Mouse (Mus musculus) urinary bladder, postnatal 25 days (tissue): ENCODE data around the gene Cd300a.
"Not testable (repeated sequence)": the region's sequence is repeated elsewhere in the genome, so short reads cannot be mapped to it uniquely, and the experiment has no call there.

Experiments used
- DNase-seq: peaks from one replicate; pipeline ENCODE4 v3.0.0; 2022; ENCODE audit warnings: low spot score

The Cd300a gene

DNA sequence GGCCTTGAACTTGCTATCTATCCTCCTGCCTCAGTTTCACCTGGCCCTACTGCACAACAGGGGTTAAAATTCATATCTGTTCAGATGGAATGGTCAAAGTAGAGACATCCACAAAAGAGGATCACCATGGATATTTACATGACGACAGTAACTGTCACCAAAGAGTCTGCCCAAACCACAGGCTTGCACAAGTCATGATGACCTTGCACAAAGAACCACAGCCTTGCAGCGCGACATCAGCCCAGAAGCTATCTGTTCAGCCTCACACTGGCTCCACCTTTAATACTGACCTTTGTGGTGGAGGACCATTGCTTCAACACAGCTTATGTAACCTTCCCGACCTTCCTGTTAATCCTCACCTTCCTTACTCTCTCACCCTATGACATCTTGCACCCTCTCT, 17.7 kb downstream of the Cd300a start:
- no peak for DNase-seq

GRCm38 (mm10) chr11:114908086-114908485, 18.2 kb downstream of the Cd300a start:
- no peak for DNase-seq

DNA sequence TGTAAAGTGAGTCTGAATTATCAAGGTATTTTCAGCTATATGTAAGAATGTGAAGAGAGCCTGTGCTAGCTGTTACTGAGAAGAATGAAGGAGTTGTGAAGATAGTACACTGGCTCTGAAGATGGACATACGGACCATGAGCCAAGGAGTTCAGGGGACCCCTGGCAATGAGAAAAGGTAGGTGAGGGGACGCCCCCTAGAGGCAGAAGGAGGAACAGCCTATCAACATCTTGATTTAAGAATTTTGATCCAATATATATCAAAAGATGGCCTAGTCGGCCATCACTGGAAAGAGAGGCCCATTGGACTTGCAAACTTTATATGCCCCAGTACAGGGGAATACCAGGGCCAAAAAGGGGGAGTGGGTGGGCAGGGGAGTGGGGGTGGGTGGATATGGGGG, 19.7 kb downstream of the Cd300a start:
- DNase-seq = not testable (repeated sequence)

DNA sequence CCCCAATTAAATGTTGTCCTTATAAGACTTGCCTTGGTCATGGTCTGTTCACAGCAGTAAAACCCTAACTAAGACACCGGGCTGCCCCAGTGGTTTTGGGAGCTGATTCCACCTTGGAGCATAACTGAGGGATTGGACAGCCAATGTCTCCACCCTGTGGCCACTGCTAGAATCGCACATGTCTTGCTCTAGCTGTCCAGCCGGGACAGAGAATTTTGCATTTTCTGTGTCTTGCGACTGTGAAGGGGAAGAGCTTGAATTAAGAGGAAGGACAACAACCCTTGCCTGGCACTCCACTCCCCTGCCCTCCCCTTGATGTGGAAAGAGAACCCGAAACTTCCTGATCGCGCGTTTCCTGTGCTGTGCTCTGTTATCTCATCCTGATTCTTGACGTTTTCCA, 23.0 kb downstream of the Cd300a start:
- DNase-seq = peak; percentile 60

DNA sequence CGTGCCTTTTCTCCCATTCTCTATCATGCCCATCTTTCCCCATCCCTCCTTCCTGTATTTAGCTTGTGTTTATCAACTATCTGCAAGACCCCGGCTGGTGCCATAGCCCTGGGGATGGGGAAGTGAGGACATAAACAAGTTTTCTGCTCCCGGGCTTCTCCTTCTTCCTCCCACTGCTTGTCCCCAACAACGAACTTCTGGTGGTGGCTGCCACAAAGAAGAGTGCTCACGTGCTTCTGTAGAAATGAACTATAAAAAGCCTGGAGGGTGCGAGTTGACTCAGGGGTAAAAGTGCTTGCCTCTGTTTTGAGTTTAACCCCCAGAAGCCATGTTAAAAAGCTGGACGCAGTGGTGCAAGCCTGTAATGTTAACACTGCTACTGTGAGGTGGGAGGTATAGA, 25.1 kb downstream of the Cd300a start:
- no peak for DNase-seq

- DNase-seq = no peak
These were observed 27.3 kb downstream of the Cd300a start for GRCm38 (mm10) chr11:114917120-114917519.

DNA sequence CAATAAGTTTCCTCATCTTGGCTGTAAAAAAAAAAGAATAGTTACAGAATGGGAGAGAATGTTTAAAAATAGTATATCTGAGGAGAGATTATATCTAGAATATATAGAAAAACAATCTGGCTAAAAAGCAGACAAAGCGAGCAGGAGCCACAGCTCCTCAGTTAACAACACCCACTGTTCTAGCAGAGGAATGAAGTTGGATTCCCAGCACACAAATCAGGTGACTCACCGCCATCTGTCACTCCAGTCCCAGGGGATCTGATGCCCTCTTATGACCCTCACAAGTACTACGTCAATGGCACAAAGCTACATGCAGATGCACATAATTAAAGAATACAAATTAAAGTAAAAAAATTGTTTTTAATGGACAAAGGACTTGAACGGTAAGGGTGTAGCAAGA, 32.6 kb downstream of the Cd300a start:
- DNase-seq = no peak

- no peak for DNase-seq
These were observed 34.1 kb downstream of the Cd300a start for GRCm38 (mm10) chr11:114923961-114924360.

- DNase-seq = no peak
These were observed 39.7 kb downstream of the Cd300a start for GRCm38 (mm10) chr11:114929581-114929980.

GRCm38 (mm10) chr11:114931041-114931440, 41.2 kb downstream of the Cd300a start:
- no peak for DNase-seq

GRCm38 (mm10) chr11:114933591-114933990, 43.8 kb downstream of the Cd300a start:
- DNase-seq = no peak

- DNase-seq = no peak
These were observed 44.3 kb downstream of the Cd300a start, which contains the start of gene Cd300lb for GRCm38 (mm10) chr11:114934144-114934543. Cd300lb (minus strand) TSS chr11:114934386.
